Mouse (Mus musculus) urinary bladder, adult 2 months (tissue): Measurements from ENCODE around the gene Uxt. TPM values are rescaled to one million over a fixed set of nuclear protein-coding genes. Genes with fewer than 3 reads are reported as not detected.

Source experiments
- DNase-seq: peaks from one replicate; pipeline ENCODE4 v3.0.0; 2022; ENCODE audit warnings: low spot score
- polyA plus RNA-seq: library from polyadenylated mRNA; depleted of rRNA; stranded (reverse); fragments of >200 nt; gene quantifications from 2 replicates; pipeline ENCODE4 v1.2.3, GENCODE M21; 2012; rRNA removed

The Uxt gene
- polyA plus RNA-seq, result 21.1 and 24.6 TPM in 2 replicates

GRCm38 (mm10) chrX:20961477-20962378 is at the start of gene Uxt:
Gene Uxt (minus strand): TSS chrX:20962017.
- DNase-seq, result peak; percentile 58

DNA sequence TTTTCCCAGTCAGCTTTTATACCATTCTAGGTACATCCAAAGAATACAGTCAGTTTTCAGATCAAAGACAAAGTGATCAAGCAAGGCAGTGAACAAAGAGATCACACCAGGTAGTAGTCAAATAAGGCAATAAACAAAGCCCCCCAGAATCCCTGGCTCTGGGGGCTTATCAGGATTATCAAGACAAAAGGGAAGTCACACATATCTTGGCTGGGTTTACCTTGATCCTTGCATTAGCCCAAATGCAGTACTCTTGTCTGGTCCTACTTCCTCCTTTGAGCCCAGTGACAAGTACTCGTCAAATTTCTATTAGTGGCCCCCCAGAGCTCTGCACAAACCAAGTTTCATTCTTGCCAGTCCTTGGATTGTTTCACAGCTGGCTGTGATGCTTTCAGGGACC is 19.1 kb upstream of the Uxt start:
- no peak for DNase-seq

- peak; percentile 42 for DNase-seq
Measured at GRCm38 (mm10) chrX:20950191-20950880, 11.5 kb downstream of the Uxt start, which contains the start of gene Elk1. Gene Elk1 (minus strand): TSS chrX:20950608.

DNA sequence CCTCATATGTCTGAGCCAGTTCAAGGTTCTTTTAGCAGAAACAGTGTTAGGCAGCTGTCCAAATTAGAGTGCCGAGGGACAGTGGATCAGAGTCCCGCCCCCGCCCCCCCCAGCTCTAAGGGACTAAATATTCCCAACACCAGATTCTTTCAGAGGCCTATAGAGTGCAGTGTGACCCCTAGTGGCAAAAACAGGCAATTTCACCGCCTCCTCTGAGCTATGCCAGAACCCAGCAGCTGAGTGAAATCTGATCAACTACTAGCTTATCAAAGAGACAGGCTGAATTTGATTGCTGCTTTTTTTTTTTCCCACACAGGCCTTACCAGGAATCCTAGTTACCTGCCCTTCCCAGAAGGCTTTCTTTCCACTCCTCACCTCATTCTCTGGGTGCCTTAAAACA is 15.8 kb downstream of the Uxt start:
- DNase-seq, result no peak

- DNase-seq, result no peak
Measured at GRCm38 (mm10) chrX:20931963-20932362, 29.9 kb downstream of the Uxt start.

DNA sequence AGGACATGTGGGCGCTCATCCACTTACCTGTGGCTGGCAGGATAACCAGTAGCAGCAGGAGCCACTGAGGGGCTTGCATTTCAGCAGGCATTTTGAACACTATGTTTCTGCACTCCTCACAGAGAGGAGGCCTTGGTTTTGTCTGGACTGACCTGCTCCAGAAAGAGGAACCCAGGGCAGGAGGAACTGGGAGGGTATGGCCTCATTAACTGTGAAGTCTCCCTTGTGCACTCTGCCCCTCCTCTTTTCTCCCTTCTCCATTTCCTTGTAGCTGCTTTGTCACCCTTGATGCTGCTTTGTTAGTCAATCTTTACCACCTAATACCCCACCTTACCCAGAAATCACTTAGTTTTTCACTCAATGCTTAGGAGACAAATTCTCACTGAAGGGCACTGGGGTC is 30.5 kb downstream of the Uxt start, which contains the start of gene Cfp:
Gene Cfp, minus strand, starts transcription at position 192 of the 400 bp plus-strand sequence.
- no peak for DNase-seq

GRCm38 (mm10) chrX:20929859-20930258 is 32.0 kb downstream of the Uxt start:
- no peak for DNase-seq

DNA sequence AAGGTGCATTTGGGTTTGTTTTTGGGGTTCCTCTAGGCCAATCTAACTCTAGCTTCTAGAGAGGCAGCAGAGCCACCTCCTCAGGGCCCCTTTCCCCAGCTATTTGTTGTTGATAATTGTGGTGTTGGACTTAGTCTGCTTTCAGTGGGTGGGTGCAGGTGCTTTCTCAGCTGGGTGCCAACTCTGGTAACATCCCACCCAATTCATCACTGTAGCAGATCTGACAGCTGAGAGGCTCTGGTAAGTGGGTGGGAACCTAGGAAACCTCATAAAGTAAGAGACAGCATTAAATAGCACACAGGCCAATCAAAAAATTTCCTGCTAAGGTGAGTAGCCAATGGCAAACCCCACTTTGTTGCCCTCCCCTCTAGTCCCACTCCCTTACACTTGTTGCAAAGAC is 36.8 kb downstream of the Uxt start:
- DNase-seq, result no peak

DNA sequence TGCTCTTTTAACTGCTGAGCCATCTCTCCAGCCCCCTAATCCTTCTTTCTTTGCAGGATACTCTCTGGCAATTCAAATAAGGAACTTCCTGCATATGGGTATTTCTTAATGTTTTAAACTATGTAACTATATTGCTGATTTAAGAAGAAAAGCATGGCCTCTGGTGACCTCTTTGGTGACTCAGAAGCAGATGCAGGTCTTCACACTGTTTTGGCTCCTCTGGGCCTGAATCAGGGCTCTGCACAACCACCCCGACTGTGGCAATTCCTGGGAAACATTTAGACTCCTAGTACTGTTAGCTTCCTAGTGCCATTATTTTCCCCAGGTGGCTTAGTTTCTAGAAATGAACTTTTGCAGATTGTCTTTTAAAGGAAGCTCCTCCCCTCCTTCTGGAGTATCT is 38.3 kb downstream of the Uxt start:
- no peak for DNase-seq

DNA sequence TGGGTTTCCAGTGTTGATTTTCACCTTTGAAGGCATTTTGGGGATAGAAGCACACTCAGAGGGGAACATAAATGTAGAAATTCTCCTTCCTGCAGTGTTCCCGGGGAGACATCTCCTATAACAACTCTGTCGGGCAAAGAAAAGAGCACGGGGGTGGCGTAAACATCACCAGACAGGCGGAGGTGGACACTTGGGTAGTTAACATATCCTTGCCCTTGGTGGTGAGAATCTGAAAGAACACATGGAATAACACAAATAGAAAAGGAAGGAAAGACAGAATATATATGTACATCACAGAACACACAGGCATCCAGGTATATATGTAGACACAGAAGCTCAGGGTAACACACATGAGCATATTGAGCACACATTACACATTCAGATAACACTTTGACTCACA is 40.5 kb downstream of the Uxt start:
- no peak for DNase-seq

DNA sequence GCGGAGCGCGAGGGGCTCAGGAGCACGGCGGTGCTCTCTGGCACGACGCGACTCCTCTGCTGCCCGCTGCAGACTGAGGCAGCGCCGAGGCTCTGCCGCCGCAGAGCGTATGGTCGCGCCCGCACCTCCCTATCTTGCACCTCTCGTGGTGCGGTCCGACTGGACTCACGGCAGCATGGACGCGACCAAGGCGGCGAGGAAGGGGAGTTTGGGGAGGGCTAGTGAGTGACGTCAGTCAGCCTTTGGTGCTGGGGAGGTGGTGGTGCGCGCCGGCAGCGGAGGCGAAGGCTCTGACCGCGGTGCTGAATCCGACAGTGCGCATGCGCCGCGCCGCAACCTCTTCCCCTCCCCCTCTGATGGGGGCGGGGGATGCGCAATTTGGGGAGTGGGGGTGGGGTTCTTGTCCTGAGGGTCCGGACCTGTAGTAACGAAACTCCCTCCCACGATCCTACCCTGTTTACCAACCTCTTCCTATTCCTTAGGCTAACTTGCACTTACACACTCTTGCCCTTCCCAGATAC is 40.9 kb downstream of the Uxt start, which contains the start of gene Syn1:
Gene Syn1, minus strand, starts transcription at position 161 of the 521 bp plus-strand sequence.
- DNase-seq, result peak; percentile 41

DNA sequence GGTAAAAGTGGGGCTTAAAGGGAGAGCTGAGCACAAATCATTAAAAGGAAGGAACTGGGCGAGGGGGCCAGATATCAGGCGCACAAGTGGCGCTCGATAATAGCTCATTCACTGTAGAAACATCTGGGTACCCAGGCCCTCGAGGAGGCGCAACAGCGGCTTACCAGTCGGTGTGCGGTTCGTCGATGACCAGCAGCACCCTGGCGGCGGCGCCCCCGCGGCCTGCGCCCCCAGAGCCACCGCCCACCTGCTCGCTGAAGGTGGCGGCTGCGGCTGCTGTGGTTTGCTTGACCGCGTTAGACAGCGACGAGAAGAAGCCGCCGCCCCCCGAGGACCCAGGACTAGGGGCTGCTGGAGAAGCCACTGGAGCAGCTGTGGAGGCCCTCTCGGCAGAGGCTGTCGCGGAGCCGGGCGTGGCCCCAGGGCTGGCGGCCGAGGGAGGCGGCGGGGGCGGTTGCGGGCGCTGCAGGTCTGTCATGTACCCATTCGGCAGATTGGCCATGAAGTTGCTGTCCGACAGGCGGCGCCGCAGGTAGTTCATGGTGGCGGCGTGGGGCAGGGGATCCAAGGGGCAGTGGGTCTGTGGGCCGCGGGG is 41.5 kb downstream of the Uxt start:
- DNase-seq, result no peak

GRCm38 (mm10) chrX:20915075-20915474 is 46.7 kb downstream of the Uxt start:
- DNase-seq, result no peak

- DNase-seq, result no peak
Measured at GRCm38 (mm10) chrX:20913726-20914125, 48.1 kb downstream of the Uxt start.

DNA sequence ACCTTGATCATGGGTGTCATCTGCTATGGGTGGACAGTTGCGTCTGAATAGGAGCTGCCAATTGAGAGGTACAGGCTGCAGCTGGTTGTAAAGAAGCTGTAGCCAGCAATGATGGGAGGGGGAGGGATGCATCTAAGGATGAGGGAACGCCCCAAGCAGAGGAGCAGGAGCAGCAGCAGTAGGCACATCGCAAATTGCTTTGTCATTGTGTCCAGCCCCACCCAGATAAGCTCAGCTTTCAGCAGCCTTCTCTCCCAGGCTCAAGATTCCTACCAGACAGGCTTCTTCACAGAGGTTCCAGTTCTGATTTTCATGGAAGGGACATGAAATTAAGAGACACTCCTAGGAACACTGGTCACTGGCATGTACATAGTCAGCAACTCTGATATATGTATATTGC is 51.7 kb downstream of the Uxt start:
- no peak for DNase-seq

Other genes starting within 250 kb of the Uxt start
- 132 and 153 TPM in 2 replicates for gene Araf, start 164.2 kb downstream of the Uxt start, polyA plus RNA-seq
- 18.2 and 21.5 TPM in 2 replicates for gene Timp1, start 91.9 kb downstream of the Uxt start, polyA plus RNA-seq
- 0.23 and 0.34 TPM in 2 replicates for gene Syn1, start 41.0 kb downstream of the Uxt start, polyA plus RNA-seq
- 33.2 and 35.2 TPM in 2 replicates for gene Cfp, start 30.5 kb downstream of the Uxt start, polyA plus RNA-seq
- 10.7 and 11.4 TPM in 2 replicates for gene Elk1, start 11.4 kb downstream of the Uxt start, polyA plus RNA-seq
- 8.9 and 9.3 TPM in 2 replicates for gene Zfp182, start 100.3 kb upstream of the Uxt start, polyA plus RNA-seq
- gene Spaca5, start 106.4 kb upstream of the Uxt start, polyA plus RNA-seq, result not detected in 2 replicates
- 0.78 and 0.99 TPM in 2 replicates for gene Zfp300, start 127.5 kb upstream of the Uxt start, polyA plus RNA-seq
- gene Ssxa1, start 153.8 kb upstream of the Uxt start, polyA plus RNA-seq, result not detected in 2 replicates
- gene Gm21876, start 213.6 kb upstream of the Uxt start, polyA plus RNA-seq, result not detected in 2 replicates